Mouse (Mus musculus) monocyte, adult 59 days (primary cell): ENCODE results near the gene Rnf126. TPM values are rescaled to one million over a fixed set of nuclear protein-coding genes. Genes with fewer than 3 reads are reported as not detected.

ENCODE experiments used
- total RNA-seq, 2 experiments: library from RNA; stranded (reverse); gene quantifications; one replicate each; pipeline ENCODE4 v1.2.4; 2023

Rnf126 gene
- 10 to 100 TPM; 42.3 to 43.1 TPM for total RNA-seq

GRCm38 (mm10) chr10:79766508-79767325 lies at the start of gene Rnf126:
TSS of gene Rnf126 (minus strand) at chr10:79766952.

GRCm38 (mm10) chr10:79793051-79793737 lies 26.4 kb upstream of the Rnf126 start, which contains the start of gene Palm:
TSS of gene Palm (plus strand) at chr10:79793572.

GRCm38 (mm10) chr10:79790861-79791260 lies 24.1 kb upstream of the Rnf126 start, which contains the start of gene Prss57:
TSS of gene Prss57 (minus strand) at chr10:79790961.

GRCm38 (mm10) chr10:79777103-79777531 lies 10.4 kb upstream of the Rnf126 start, which contains the start of gene Fstl3:
TSS of gene Fstl3 (plus strand) at chr10:79777272.

GRCm38 (mm10) chr10:79754856-79755516 lies 11.8 kb downstream of the Rnf126 start, which contains the start of gene Fgf22:
TSS of gene Fgf22 (plus strand) at chr10:79755076.

GRCm38 (mm10) chr10:79745898-79746773 lies 20.6 kb downstream of the Rnf126 start, which contains the start of gene Polrmt:
TSS of gene Polrmt (minus strand) at chr10:79746581.

GRCm38 (mm10) chr10:79716254-79716987 lies 50.3 kb downstream of the Rnf126 start, which contains the start of gene Hcn2:
TSS of gene Hcn2 (plus strand) at chr10:79716634.

Other genes with a start within 250 kb of the Rnf126 start
- gene Plpp2, start 233.2 kb downstream of the Rnf126 start, total RNA-seq: 10 to 100 TPM; 11.0 to 14.6 TPM
- gene Mier2, start 211.8 kb downstream of the Rnf126 start, total RNA-seq: 10 to 100 TPM; 22.1 to 22.8 TPM
- not detected for gene Theg, start 179.6 kb downstream of the Rnf126 start, total RNA-seq
- gene C2cd4c, start 152.9 kb downstream of the Rnf126 start, total RNA-seq: not detected
- gene Shc2, start 129.0 kb downstream of the Rnf126 start, total RNA-seq: not detected
- gene Odf3l2, start 121.2 kb downstream of the Rnf126 start, total RNA-seq: not detected
- not detected for gene Madcam1, start 102.4 kb downstream of the Rnf126 start, total RNA-seq
- 10 to 100 TPM; 29.6 to 35.8 TPM for gene Tpgs1, start 97.6 kb downstream of the Rnf126 start, total RNA-seq
- gene Cdc34, start 84.8 kb downstream of the Rnf126 start, total RNA-seq: 10 to 100 TPM; 64.7 to 68.6 TPM
- 1 to 10 TPM; 2.3 to 2.7 TPM for gene Gzmm, start 77.9 kb downstream of the Rnf126 start, total RNA-seq
- 100 to 1,000 TPM; 153 to 156 TPM for gene Bsg, start 62.5 kb downstream of the Rnf126 start, total RNA-seq
- gene Hcn2, start 50.3 kb downstream of the Rnf126 start, total RNA-seq: under 1 TPM in 1 of 2 experiments, not detected in 1; 0.16 TPM
- gene Polrmt, start 20.4 kb downstream of the Rnf126 start, total RNA-seq: 10 to 100 TPM; 29.0 to 32.2 TPM
- gene Fgf22, start 11.9 kb downstream of the Rnf126 start, total RNA-seq: not detected
- 1 to 10 TPM; 1.2 to 2.2 TPM for gene Fstl3, start 10.3 kb upstream of the Rnf126 start, total RNA-seq
- not detected for gene Prss57, start 24.0 kb upstream of the Rnf126 start, total RNA-seq
- gene Palm, start 26.6 kb upstream of the Rnf126 start, total RNA-seq: 10 to 100 TPM; 70.2 to 73.6 TPM
- gene Misp, start 54.0 kb upstream of the Rnf126 start, total RNA-seq: under 1 TPM in 1 of 2 experiments, not detected in 1; 0.49 TPM
- 100 to 1,000 TPM; 308 to 311 TPM for gene Ptbp1, start 87.5 kb upstream of the Rnf126 start, total RNA-seq
- 10 to 100 TPM in 1 of 2 experiments, 1 to 10 TPM in 1; 4.9 to 13.3 TPM for gene Prtn3, start 107.5 kb upstream of the Rnf126 start, total RNA-seq
- gene Plppr3, start 107.7 kb upstream of the Rnf126 start, total RNA-seq: 1 to 10 TPM; 1.5 to 5.6 TPM
- gene Elane, start 119.3 kb upstream of the Rnf126 start, total RNA-seq: 1 to 10 TPM; 1.4 to 1.7 TPM
- not detected for gene Cfd, start 123.9 kb upstream of the Rnf126 start, total RNA-seq
- 10 to 100 TPM; 33.8 to 45.6 TPM for gene Med16, start 142.0 kb upstream of the Rnf126 start, total RNA-seq
- gene Gm26602, start 143.9 kb upstream of the Rnf126 start, total RNA-seq: not detected
- gene Kiss1r, start 150.0 kb upstream of the Rnf126 start, total RNA-seq: 1 to 10 TPM; 1.1 to 1.5 TPM
- 100 to 1,000 TPM; 103 to 108 TPM for gene R3hdm4, start 154.3 kb upstream of the Rnf126 start, total RNA-seq
- 10 to 100 TPM; 72.0 to 93.0 TPM for gene Arid3a, start 160.1 kb upstream of the Rnf126 start, total RNA-seq
- 10 to 100 TPM; 14.9 to 15.3 TPM for gene Wdr18, start 193.2 kb upstream of the Rnf126 start, total RNA-seq
- gene Grin3b, start 203.8 kb upstream of the Rnf126 start, total RNA-seq: not detected
- gene Tmem259, start 217.4 kb upstream of the Rnf126 start, total RNA-seq: 100 to 1,000 TPM; 159 to 170 TPM
- gene Cnn2, start 221.6 kb upstream of the Rnf126 start, total RNA-seq: 100 to 1,000 TPM; 264 to 285 TPM
- 100 to 1,000 TPM; 123 to 126 TPM for gene Abca7, start 229.5 kb upstream of the Rnf126 start, total RNA-seq
- gene Arhgap45, start 249.7 kb upstream of the Rnf126 start, total RNA-seq: 100 to 1,000 TPM; 445 to 469 TPM